Mouse (Mus musculus): ENCODE data around the gene Lrrk1. TPM values are rescaled to one million over a fixed set of nuclear protein-coding genes. Genes with fewer than 3 reads are reported as not detected.

Gene Lrrk1
- polyA plus RNA-seq (2012; rRNA removed; ENCODE audit: low replicate concordance), result 22.6 and 45.4 TPM in 2 replicates

DNA sequence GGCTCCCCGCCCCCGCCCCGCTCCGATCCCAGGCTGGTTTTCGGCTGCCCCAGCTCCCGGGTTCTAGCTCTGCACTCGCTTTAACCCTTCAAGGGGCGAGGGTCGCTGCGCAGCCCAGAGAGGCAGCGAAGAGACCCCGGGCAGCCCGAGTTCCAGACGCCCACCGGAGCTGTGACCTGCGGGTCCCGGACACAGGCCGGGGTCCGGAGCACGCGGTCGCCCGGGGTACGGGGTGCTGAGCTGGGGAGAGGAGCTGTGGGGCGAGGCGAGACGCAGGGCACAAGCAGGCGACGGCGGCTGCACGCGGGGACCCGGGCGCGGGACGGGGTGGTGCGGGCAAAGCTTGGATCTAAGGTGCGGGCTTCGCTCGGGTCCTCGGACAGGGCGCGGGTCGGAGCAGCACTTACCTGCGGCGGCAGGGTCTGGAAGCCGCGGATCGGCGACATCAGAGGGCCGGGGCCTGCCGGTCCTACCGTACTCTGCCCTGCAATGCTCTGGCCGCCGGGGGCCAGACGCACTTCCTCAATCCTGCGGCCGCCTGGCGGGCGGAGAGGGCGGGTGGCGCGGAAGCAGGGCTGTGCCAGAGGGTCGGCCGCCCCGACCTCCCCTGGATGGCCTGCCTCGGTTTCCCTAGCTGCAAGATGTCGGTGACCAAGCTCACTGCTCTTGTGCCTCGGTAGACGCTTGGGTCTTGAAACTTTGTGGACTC, at the start of gene Lrrk1:
Lrrk1 (minus strand) TSS at position 538 of the 709 bp plus-strand sequence.

DNA sequence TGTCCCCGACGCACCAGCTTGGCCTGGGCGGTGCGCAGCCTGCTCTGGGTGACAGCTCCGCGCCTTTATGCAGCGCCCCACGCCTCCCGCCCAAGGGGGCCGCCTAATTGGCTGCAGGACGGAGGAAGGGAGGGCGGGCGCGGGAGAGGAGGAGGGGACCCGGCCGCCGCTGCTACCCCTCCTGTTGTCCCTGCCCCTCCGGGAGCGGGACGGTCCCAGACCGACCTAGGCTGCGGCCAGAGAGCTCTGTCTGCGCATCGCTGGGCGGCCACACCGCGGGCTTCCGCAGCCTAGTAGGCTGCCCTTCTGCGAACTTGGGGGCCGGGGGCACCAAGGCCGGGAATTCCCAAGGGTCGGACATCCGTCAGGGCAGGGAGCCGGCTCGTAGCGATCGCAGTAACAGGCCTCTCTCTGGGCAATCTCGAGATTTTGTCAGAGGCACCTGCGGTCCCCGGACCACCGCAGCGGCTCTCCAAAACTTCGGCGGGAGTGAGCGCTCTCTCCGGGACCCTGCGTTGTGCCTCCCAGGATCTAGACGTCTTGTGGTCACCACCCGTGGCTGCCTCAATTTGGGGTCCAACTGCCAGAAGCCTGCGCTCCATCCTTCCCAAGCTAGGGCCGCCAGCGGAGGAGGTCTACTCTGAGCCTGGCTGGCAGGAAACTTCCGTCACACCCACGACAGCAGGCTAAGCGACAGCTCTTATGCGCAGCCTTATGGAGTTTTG, 39.4 kb upstream of the Lrrk1 start, which contains the start of gene Aldh1a3:
Aldh1a3 (minus strand) TSS at position 81 of the 725 bp plus-strand sequence.

DNA sequence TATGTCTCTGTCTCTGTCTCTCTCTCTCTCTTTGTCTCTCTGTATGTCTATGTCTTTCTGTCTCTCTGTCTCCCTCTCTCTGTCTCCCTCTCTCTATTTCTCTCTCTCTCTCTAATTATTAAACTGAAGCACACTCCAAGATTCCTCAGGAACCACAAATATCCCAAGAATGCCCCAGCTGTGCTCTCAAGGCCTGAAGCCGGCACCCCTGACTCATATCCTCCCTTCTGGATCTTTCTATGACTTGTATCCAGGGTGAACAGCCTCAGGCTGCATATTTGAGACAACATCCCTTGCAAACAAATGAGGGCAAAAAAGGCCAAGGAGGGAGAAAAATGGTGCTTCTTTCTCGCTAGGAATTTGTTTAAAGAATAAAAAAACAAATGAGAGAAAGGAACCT, 22.2 kb downstream of the Lrrk1 start, which contains the start of gene Gm10974:
Gm10974 (plus strand) TSS at position 2 of the 400 bp plus-strand sequence.

Other genes starting within 250 kb of the Lrrk1 start
- gene Gm10974, start 22.4 kb downstream of the Lrrk1 start, polyA plus RNA-seq (2012; rRNA removed; ENCODE audit: low replicate concordance), result not detected in 2 replicates
- 8.2 and 10.6 TPM in 2 replicates for gene Aldh1a3, start 39.2 kb upstream of the Lrrk1 start, polyA plus RNA-seq (2012; rRNA removed; ENCODE audit: low replicate concordance)

Data from subcutaneous adipose tissue, adult 2 months (tissue).